Mouse (Mus musculus): ENCODE results near the gene Whrn. TPM values are rescaled to one million over a fixed set of nuclear protein-coding genes. Genes with fewer than 3 reads are reported as not detected.

Whrn gene
- polyA plus RNA-seq, 1 experiment, result 6.4 TPM

GRCm38 (mm10) chr4:63521813-63522419 lies 26.1 kb upstream of the Whrn start:
- WGBS, result 87% methylated on average over 2 of the region's 2 CpGs
- Histone ChIP-seq H3K4me1 (ENCODE audit: control insufficient read depth, insufficient read depth, low read length) (no peaks in the 10 kb centered on the region), H3K4me3 (replicated peaks; ENCODE audit: extremely low read depth, low read depth, low read length) (no peak overlapping the region)
- DNase-seq, result no peak
- TF ChIP-seq CTCF (IDR thresholded peaks at IDR 0.05; ENCODE audit: insufficient read depth, low read length) (no peak), POLR2A (IDR thresholded peaks at IDR 0.05; ENCODE audit: borderline replicate concordance, extremely low read depth, low read depth, low read length) (no peak)

GRCm38 (mm10) chr4:63515021-63515420 lies 19.2 kb upstream of the Whrn start:
- H3K4me1 ChIP-seq (ENCODE audit: control insufficient read depth, insufficient read depth, low read length), result no peaks in the 10 kb centered on the region
- WGBS, result 62% methylated on average over 5 of the region's 5 CpGs
- no peak overlapping the region for H3K4me3 ChIP-seq (replicated peaks; ENCODE audit: extremely low read depth, low read depth, low read length)
- DNase-seq, result no peak
- TF ChIP-seq CTCF (IDR thresholded peaks at IDR 0.05; ENCODE audit: insufficient read depth, low read length) (no peak), POLR2A (IDR thresholded peaks at IDR 0.05; ENCODE audit: borderline replicate concordance, extremely low read depth, low read depth, low read length) (no peak)

GRCm38 (mm10) chr4:63514454-63514984 lies 18.7 kb upstream of the Whrn start:
- no peak for DNase-seq
- WGBS, result 52% methylated on average over 4 of the region's 4 CpGs

GRCm38 (mm10) chr4:63512921-63513320 lies 17.1 kb upstream of the Whrn start:
- no peak for TF ChIP-seq CTCF (IDR thresholded peaks at IDR 0.05; ENCODE audit: insufficient read depth, low read length)
- TF ChIP-seq POLR2A (IDR thresholded peaks at IDR 0.05; ENCODE audit: borderline replicate concordance, extremely low read depth, low read depth, low read length), result no peak
- no peak for DNase-seq

More at GRCm38 (mm10) chr4:63514454-63514984, 18.7 kb upstream of the Whrn start:
- TF ChIP-seq POLR2A (IDR thresholded peaks at IDR 0.05; ENCODE audit: borderline replicate concordance, extremely low read depth, low read depth, low read length), result no peak
- no peak for TF ChIP-seq CTCF (IDR thresholded peaks at IDR 0.05; ENCODE audit: insufficient read depth, low read length)
- Histone ChIP-seq H3K4me3 (replicated peaks; ENCODE audit: extremely low read depth, low read depth, low read length) (no peak overlapping the region), H3K4me1 (ENCODE audit: control insufficient read depth, insufficient read depth, low read length) (no peaks in the 10 kb centered on the region)

GRCm38 (mm10) chr4:63508232-63508631 lies 12.4 kb upstream of the Whrn start:
- DNase-seq, result peak; percentile 84
- Histone ChIP-seq H3K4me1 (ENCODE audit: control insufficient read depth, insufficient read depth, low read length) (no peaks in the 10 kb centered on the region), H3K4me3 (replicated peaks; ENCODE audit: extremely low read depth, low read depth, low read length) (no peak overlapping the region)
- TF ChIP-seq CTCF (IDR thresholded peaks at IDR 0.05; ENCODE audit: insufficient read depth, low read length) (peak; percentile 89), POLR2A (IDR thresholded peaks at IDR 0.05; ENCODE audit: borderline replicate concordance, extremely low read depth, low read depth, low read length) (no peak)
- 25% methylated on average over 4 of the region's 4 CpGs for WGBS

More at GRCm38 (mm10) chr4:63512921-63513320, 17.1 kb upstream of the Whrn start:
- WGBS, result 84% methylated on average over 2 of the region's 2 CpGs
- Histone ChIP-seq H3K4me3 (replicated peaks; ENCODE audit: extremely low read depth, low read depth, low read length) (no peak overlapping the region), H3K4me1 (ENCODE audit: control insufficient read depth, insufficient read depth, low read length) (no peaks in the 10 kb centered on the region)

GRCm38 (mm10) chr4:63507478-63507877 lies 11.7 kb upstream of the Whrn start:
- TF ChIP-seq CTCF (IDR thresholded peaks at IDR 0.05; ENCODE audit: insufficient read depth, low read length) (no peak), POLR2A (IDR thresholded peaks at IDR 0.05; ENCODE audit: borderline replicate concordance, extremely low read depth, low read depth, low read length) (no peak)
- Histone ChIP-seq H3K4me1 (ENCODE audit: control insufficient read depth, insufficient read depth, low read length) (no peaks in the 10 kb centered on the region), H3K4me3 (replicated peaks; ENCODE audit: extremely low read depth, low read depth, low read length) (no peak overlapping the region)
- 62% methylated on average over 5 of the region's 5 CpGs for WGBS
- DNase-seq, result no peak

GRCm38 (mm10) chr4:63503949-63504348 lies 8.2 kb upstream of the Whrn start:
- no peaks in the 10 kb centered on the region for H3K4me1 ChIP-seq (ENCODE audit: control insufficient read depth, insufficient read depth, low read length)
- H3K4me3 ChIP-seq (replicated peaks; ENCODE audit: extremely low read depth, low read depth, low read length), result no peak overlapping the region
- TF ChIP-seq POLR2A (IDR thresholded peaks at IDR 0.05; ENCODE audit: borderline replicate concordance, extremely low read depth, low read depth, low read length) (no peak), CTCF (IDR thresholded peaks at IDR 0.05; ENCODE audit: insufficient read depth, low read length) (no peak)
- no peak for DNase-seq
- 57% methylated on average over 5 of the region's 5 CpGs for WGBS

GRCm38 (mm10) chr4:63501050-63501449 lies 5.3 kb upstream of the Whrn start:
- peaks cover 3% of the 10 kb centered on the region; the same call in 1 of the 2 replicates for H3K4me1 ChIP-seq (ENCODE audit: control insufficient read depth, insufficient read depth, low read length)
- TF ChIP-seq POLR2A (IDR thresholded peaks at IDR 0.05; ENCODE audit: borderline replicate concordance, extremely low read depth, low read depth, low read length) (no peak), CTCF (IDR thresholded peaks at IDR 0.05; ENCODE audit: insufficient read depth, low read length) (no peak)
- no peak overlapping the region for H3K4me3 ChIP-seq (replicated peaks; ENCODE audit: extremely low read depth, low read depth, low read length)
- WGBS, result 65% methylated on average over 5 of the region's 5 CpGs
- DNase-seq, result no peak

GRCm38 (mm10) chr4:63498346-63498745 lies 2.6 kb upstream of the Whrn start:
- TF ChIP-seq CTCF (IDR thresholded peaks at IDR 0.05; ENCODE audit: insufficient read depth, low read length), result no peak
- no peak for TF ChIP-seq POLR2A (IDR thresholded peaks at IDR 0.05; ENCODE audit: borderline replicate concordance, extremely low read depth, low read depth, low read length)
- no peak for DNase-seq
- Histone ChIP-seq H3K4me3 (replicated peaks; ENCODE audit: extremely low read depth, low read depth, low read length) (no peak overlapping the region), H3K4me1 (ENCODE audit: control insufficient read depth, insufficient read depth, low read length) (peaks cover 9% of the 10 kb centered on the region)
- 33% methylated on average over 3 of the region's 3 CpGs for WGBS

GRCm38 (mm10) chr4:63496312-63496711 lies 521 bp upstream of the Whrn start:
- no peak for DNase-seq
- no peak for TF ChIP-seq POLR2A (IDR thresholded peaks at IDR 0.05; ENCODE audit: borderline replicate concordance, extremely low read depth, low read depth, low read length)
- TF ChIP-seq CTCF (IDR thresholded peaks at IDR 0.05; ENCODE audit: insufficient read depth, low read length), result no peak
- WGBS, result 16% methylated on average over 6 of the region's 6 CpGs
- H3K4me1 ChIP-seq (ENCODE audit: control insufficient read depth, insufficient read depth, low read length), result peaks cover 9% of the 10 kb centered on the region
- peak overlapping the region; percentile 61 for H3K4me3 ChIP-seq (replicated peaks; ENCODE audit: extremely low read depth, low read depth, low read length)
